Mouse (Mus musculus) CD8-positive naive resting alpha-beta T cell, adult 2 months (primary cell): Measurements from ENCODE around the gene AC141477.1.
A peak's percentile ranks its signal among the peaks of the same experiment; 100 is the strongest.

Experiments
- DNase-seq, 2 experiments: peaks; one replicate each; pipeline ENCODE4 v3.0.0; 2022; ENCODE audit warnings: low read depth in 2 of 2, low spot score in 2 of 2

Gene AC141477.1

DNA sequence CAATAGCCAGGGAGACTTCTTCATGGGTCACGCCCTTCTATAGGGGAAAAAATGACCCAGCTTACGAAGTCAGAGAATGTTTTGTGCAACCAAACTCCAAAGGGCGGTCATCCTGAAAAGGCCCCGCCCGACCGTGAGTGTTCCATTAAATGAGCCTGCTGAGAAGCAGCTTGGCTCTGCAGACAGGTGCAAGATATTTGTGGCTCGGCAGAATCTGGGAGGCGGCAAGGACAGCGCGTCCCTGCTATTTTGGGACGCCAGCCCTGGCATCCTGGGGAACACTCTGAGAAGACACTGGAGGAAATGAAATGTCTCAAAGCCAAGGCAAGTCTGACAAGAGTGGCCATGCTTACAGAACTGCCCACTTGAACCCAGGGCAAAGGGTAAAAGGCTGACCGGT, 23.4 kb downstream of the AC141477.1 start:
- no peak for DNase-seq

DNA sequence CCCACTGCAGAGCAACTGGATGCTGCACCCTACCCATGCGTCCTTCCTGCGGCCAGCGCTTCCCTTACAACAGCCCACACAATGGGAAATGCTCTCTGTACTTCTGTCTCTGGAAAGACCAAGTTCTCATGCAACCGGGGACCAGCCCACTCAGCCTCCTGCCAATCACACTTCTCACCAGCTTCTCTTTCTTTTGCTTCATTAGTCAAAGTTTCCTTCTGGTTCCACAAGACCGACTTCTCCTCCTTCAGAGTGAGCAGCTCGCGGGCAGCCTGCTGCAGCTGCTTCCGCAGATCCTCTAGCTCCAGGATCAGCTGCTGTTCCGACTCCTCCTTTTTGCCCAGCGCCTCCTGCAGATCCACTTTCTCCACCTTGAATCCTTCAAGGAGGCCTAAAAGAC, 31.7 kb downstream of the AC141477.1 start:
- no peak for DNase-seq

- DNase-seq, result no peak
Observed at GRCm38 (mm10) chr10:76392596-76392995, 47.6 kb downstream of the AC141477.1 start.

DNA sequence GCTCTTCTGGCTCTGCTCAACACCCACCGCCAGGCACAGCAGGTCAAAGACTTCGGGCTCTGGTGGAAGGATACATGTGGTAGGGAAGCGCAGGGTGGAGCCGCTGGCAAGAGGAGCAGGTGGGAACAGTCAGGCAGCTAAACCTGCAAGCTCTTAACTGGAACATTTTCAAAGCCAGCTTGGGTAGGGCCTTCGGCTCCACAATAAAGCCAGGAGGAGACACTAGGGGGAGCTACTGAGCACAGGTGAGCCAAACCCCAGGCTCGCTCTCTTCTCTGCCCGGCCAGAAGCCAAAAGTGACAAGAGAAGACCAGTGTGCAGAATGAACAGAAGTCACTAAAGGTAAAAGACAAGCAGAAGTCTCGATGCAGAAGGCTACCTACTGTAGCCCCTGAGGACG, 48.5 kb downstream of the AC141477.1 start:
- DNase-seq, result peak; percentile 37 to 40

DNA sequence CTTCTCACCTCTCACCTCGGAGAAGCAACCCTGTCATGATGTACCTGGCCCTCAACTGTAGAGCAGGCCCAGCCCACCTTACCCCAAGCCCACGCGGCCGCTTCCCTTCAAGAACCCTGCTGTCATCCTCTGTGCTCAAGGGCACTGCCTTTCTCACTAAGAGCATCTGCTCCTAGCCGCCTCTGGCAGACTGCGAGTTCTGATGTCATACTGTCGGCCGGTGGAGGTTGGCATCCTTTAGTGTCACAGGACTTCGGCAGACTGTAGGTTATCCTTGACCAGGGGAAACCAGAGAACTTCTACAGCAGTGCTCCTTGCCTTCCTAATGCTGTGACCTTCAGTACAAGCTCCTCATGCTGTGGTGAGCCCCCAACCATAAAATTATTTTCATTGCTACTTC, 49.1 kb downstream of the AC141477.1 start:
- DNase-seq, result no peak
